Mouse (Mus musculus): ENCODE data around the gene Adamtsl1.

Gene Adamtsl1

GRCm38 (mm10) chr4:85918366-85918765 lies 404.4 kb downstream of the Adamtsl1 start:
- DNase-seq (ENCODE audit: low read depth, low spot score) = no peak

GRCm38 (mm10) chr4:85920474-85920873 lies 406.5 kb downstream of the Adamtsl1 start:
- no peak for DNase-seq (ENCODE audit: low read depth, low spot score)

DNA sequence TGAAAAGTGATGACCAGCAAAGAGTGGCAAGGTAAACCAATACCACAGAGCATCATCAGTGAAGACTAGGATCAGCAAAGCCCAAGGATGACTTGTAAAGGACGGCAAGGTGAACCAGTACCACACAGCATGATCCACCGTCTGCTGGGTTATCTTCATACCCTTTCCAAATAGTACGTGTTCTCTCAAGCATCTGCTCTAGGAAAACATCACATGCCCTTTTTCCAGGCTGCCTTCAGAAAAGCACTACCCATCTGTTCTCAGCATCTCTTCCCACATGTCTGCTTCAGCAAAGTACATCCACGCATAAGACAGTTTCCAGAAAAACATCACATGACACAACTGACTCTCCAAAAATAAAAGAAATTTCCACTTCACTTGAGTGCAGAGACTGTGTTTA lies 408.8 kb downstream of the Adamtsl1 start:
- no peak for DNase-seq (ENCODE audit: low read depth, low spot score)

- DNase-seq (ENCODE audit: low read depth, low spot score) = no peak
Measured at GRCm38 (mm10) chr4:85932129-85932528, 418.2 kb downstream of the Adamtsl1 start.

- DNase-seq (ENCODE audit: low read depth, low spot score) = no peak
Measured at GRCm38 (mm10) chr4:85939460-85939859, 425.5 kb downstream of the Adamtsl1 start.

DNA sequence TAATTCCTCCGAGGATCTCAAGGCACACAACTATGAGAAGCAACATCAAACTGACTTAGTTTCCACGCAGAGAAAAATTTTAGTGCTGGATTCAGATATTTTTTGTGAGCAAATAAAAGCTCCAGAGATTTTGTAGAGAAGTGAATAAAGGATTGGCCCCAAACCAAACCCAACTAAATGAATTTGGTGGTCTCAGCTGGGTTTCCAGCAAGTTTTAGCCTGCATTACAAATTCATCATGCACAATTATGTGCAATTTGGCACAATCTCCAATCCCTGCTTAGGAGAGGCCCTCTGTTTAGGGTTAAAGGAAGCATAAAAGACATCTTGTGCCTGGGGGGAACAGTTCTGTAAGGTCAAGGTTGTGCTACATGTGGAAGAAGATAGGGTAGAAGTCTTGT lies 427.9 kb downstream of the Adamtsl1 start:
- no peak for DNase-seq (ENCODE audit: low read depth, low spot score)

- no peak for DNase-seq (ENCODE audit: low read depth, low spot score)
Measured at GRCm38 (mm10) chr4:85953590-85953989, 439.6 kb downstream of the Adamtsl1 start.

DNA sequence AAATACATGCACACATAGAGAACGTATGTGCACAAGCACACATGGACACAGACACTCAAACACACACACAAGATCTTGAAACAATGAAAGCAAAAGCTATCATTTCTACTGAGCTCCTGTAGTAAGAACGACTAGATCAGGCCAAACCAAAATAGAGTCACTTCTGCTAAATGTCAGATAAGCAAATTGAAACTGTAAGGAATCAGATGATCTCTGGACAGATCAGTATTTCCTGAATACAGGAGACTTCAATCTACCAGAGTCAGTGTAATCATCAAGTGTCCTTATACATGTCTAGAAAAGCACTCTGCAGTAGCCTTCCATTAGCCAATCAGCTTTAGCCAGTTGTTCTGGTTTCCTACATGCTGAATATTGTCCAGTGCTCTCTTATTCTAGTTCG lies 441.4 kb downstream of the Adamtsl1 start:
- no peak for DNase-seq (ENCODE audit: low read depth, low spot score)

DNA sequence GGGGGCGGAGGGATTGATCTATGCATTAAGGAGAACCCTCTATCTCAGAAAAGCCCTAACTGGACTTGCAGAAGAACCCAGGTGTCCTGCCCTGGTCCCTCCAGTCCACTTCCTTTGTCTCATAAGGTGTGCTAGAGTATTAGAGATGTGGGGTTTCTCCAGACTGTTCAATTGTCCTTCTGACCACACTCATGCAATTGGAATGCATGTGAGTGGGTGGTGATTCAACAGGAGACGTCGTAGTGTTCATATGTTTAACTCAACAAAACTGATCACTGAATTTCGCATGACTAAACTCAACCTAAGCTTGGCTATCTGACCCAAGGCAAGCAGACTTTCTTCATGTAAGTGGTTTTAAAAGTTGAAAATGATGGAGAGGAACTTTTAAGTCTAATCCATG lies 443.3 kb downstream of the Adamtsl1 start:
- no peak for DNase-seq (ENCODE audit: low read depth, low spot score)

DNA sequence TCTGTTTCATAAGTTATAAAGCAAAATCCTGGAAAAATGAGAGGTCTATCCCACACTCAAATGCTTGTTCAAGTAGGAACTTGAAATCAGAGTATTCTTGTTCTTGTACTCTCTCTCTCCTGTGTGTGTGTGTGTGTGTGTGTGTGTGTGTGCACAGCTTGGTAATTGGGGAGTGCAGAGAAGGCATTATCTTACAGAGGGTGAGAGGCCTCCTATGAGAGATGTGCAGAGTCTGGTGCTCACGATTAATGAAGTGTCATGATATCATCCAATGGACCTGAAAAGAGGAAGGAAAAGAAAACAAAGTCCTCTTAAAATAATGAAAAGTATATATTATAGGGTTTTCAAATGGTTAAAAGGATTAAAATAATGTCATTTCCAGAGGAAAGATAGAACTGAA lies 443.9 kb downstream of the Adamtsl1 start:
- no peak for DNase-seq (ENCODE audit: low read depth, low spot score)

DNA sequence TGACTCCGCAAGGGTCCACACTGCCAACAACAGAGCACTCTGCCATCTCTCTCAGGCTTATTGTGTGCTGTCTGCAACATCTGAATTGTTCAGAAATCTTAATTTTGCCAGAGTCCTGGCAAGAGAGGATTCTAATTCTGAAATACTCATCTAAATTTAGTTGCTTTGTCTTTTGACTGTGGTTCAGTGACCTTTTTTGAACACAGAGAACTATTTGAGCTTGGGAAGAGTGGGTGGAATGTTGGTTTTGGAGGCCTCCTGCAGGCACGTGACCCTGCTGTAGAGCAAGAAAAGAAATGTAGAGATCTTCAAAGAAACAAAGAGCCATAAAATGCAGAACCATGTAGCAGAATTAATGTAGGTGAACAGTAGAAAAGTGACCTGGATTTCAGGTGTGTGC lies 445.0 kb downstream of the Adamtsl1 start:
- no peak for DNase-seq (ENCODE audit: low read depth, low spot score)

GRCm38 (mm10) chr4:85976188-85976587 lies 462.2 kb downstream of the Adamtsl1 start:
- DNase-seq (ENCODE audit: low read depth, low spot score) = no peak

GRCm38 (mm10) chr4:85979206-85979605 lies 465.2 kb downstream of the Adamtsl1 start:
- no peak for DNase-seq (ENCODE audit: low read depth, low spot score)

GRCm38 (mm10) chr4:86006596-86006995 lies 492.6 kb downstream of the Adamtsl1 start:
- DNase-seq (ENCODE audit: low read depth, low spot score) = no peak

DNA sequence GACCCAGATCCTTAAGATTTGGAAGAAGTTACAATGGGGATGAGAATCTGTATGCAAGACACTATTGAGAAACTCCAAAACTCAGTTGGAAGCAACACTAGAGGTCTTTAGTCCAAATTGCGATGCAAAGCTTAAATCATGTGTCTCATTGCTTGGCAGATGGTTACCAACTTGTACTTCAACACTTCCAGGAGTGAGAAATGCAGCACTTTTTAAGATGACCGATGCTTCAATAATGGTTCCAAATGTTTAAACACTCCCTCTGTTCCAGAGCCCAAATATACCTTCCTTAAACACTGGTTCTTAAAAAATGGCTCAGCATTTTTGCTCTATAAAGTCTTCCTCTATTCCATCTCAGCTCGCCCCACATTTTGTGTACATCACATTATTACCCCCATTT lies 499.7 kb downstream of the Adamtsl1 start:
- DNase-seq (ENCODE audit: low read depth, low spot score) = no peak

- no peak for DNase-seq (ENCODE audit: low read depth, low spot score)
Measured at GRCm38 (mm10) chr4:86018928-86019327, 505.0 kb downstream of the Adamtsl1 start.

- DNase-seq (ENCODE audit: low read depth, low spot score) = no peak
Measured at GRCm38 (mm10) chr4:86019586-86019985, 505.6 kb downstream of the Adamtsl1 start.

- peak; percentile 47 for DNase-seq (ENCODE audit: low read depth, low spot score)
Measured at GRCm38 (mm10) chr4:86020372-86021090, 506.6 kb downstream of the Adamtsl1 start.

- no peak for DNase-seq (ENCODE audit: low read depth, low spot score)
Measured at GRCm38 (mm10) chr4:86024573-86025160, 510.7 kb downstream of the Adamtsl1 start.

- no peak for DNase-seq (ENCODE audit: low read depth, low spot score)
Measured at GRCm38 (mm10) chr4:86029486-86029885, 515.5 kb downstream of the Adamtsl1 start.

- no peak for DNase-seq (ENCODE audit: low read depth, low spot score)
Measured at GRCm38 (mm10) chr4:86030208-86030607, 516.2 kb downstream of the Adamtsl1 start.

DNA sequence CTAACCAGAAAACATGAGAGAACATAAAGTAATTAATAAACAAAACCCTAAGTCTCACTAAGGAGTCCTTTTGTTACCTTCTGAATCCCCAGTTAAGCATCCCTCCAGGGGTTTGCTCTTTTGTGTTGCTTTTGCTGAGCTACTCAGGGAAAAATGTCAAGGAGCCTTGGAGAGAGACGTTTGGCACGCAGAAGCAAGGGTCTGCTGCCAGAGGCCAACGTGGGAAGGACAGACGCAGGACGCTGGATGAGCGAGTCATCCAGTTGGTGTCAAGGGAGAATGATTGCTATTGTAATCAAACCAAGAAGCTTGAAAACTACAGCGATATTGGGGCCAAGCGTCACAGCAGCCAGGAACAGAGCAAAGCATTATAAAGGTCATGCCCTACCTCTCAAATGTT lies 517.1 kb downstream of the Adamtsl1 start:
- DNase-seq (ENCODE audit: low read depth, low spot score) = no peak

- DNase-seq (ENCODE audit: low read depth, low spot score) = no peak
Measured at GRCm38 (mm10) chr4:86040921-86041320, 526.9 kb downstream of the Adamtsl1 start.

GRCm38 (mm10) chr4:86045448-86045847 lies 531.5 kb downstream of the Adamtsl1 start:
- DNase-seq (ENCODE audit: low read depth, low spot score) = no peak

Data from brain, embryonic 18.5 days (tissue).